Mouse (Mus musculus) heart, embryonic 11.5 days (tissue): ENCODE data around the gene Hebp1. TPM values are rescaled to one million over a fixed set of nuclear protein-coding genes. Genes with fewer than 3 reads are reported as not detected.

Experiments
- ATAC-seq: fragments of 200-750 bp; cut with Nextera tagmentation; replicated peaks from 2 replicates; pipeline ENCODE4 v1.8.0; 2017; ENCODE audit warnings: moderate library complexity; ENCODE audit not compliant: insufficient number of reproducible peaks, low FRiP score, low TSS enrichment
- H3K27ac ChIP-seq: fragments of 300-500 bp; sonication (generic); 2 replicates; pipeline ENCODE4 v1.5.1; 2014; ENCODE audit warnings: mild to moderate bottlenecking, low read depth, low read length
- H3K27me3 ChIP-seq: fragments of 300-500 bp; sonication (generic); 2 replicates; pipeline ENCODE4 v1.6.1; 2014; ENCODE audit warnings: mild to moderate bottlenecking, low read length, mixed read lengths; ENCODE audit not compliant: control insufficient read depth, insufficient read depth
- H3K36me3 ChIP-seq: fragments of 300-500 bp; sonication (generic); 2 replicates; pipeline ENCODE4 v1.6.1; 2014; ENCODE audit warnings: mild to moderate bottlenecking, low read length, moderate library complexity, mixed read lengths; ENCODE audit not compliant: control insufficient read depth, insufficient read depth
- H3K4me1 ChIP-seq: fragments of 300-500 bp; sonication (generic); 2 replicates; pipeline ENCODE4 v1.6.1; 2014; ENCODE audit warnings: low read length; ENCODE audit not compliant: control insufficient read depth, insufficient read depth
- H3K4me2 ChIP-seq: fragments of 300-500 bp; sonication (generic); 2 replicates; pipeline ENCODE4 v1.6.1; 2014; ENCODE audit warnings: mild to moderate bottlenecking, moderate library complexity
- H3K4me3 ChIP-seq: fragments of 300-500 bp; sonication (generic); 2 replicates; pipeline ENCODE4 v1.5.1; 2014; ENCODE audit warnings: low read depth, low read length
- H3K9ac ChIP-seq: fragments of 300-500 bp; sonication (generic); 2 replicates; pipeline ENCODE4 v1.6.1; 2014; ENCODE audit warnings: mild to moderate bottlenecking, low read depth, low read length, moderate library complexity
- H3K9me3 ChIP-seq: fragments of 300-500 bp; sonication (generic); replicated peaks from 2 replicates; pipeline ENCODE4 v1.6.1; 2016; ENCODE audit warnings: low read length; ENCODE audit not compliant: control insufficient read depth
- WGBS: fragments of 180-500 bp; shearing (Covaris S2); extraction: QIAGEN DNeasy Blood & Tissue Kit; methylation state at CpG from one replicate; pipeline ENCODE4 v1.1.7; 2014; ENCODE audit not compliant: insufficient replicate concordance; 5-methylcytosine and 5-hydroxymethylcytosine counted together
- polyA plus RNA-seq: library from polyadenylated mRNA; unstranded; fragments of >200 nt; fragmentation: Nextera tagmentation; extraction: Ambion mirVana; gene quantifications from 2 replicates; pipeline ENCODE4 v1.2.1, GENCODE M21; 2014

The Hebp1 gene
- polyA plus RNA-seq, 1 experiment from 2014 or later: 15.2 TPM

- ATAC-seq: peak; percentile 50; the same call in 1 of the 2 replicates
- WGBS: 63% methylated on average over 2 of the region's 2 CpGs
- Histone ChIP-seq H3K27me3 (no peaks in the 10 kb centered on the region), H3K4me2 (peak overlapping the region; percentile 24; the same call in 1 of the 2 replicates), H3K27ac (0 out of 2 replicates have a peak overlapping the region, but pooled peaks have one; percentile 47), H3K36me3 (no peaks in the 10 kb centered on the region), H3K9ac (no peak overlapping the region), H3K4me3 (no peak overlapping the region), H3K4me1 (peaks cover 13% of the 10 kb centered on the region; the same call in 1 of the 2 replicates), H3K9me3 (no peaks in the 10 kb centered on the region)
These were observed 32.1 kb downstream of the Hebp1 start for GRCm38 (mm10) chr6:135165706-135166105.

DNA sequence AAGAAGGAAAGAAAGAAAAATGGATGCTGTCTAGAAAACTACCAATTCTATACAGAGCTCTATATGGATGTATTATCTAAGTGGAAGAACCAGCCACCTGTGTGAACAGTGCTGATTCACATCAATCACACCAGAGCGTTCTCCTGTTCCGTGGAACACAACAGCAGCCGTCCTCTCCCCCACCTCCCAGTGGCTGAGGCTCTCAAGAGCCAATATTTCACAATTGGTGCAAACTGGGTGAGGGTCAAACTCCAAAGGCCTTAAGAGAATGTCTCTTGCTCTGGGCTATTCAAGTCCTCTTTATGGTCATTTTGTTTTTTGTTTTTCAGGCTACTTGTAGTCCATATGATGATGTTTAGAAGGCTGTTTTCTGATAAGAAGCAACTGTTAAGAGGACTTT is 32.6 kb downstream of the Hebp1 start:
- Histone ChIP-seq H3K4me3 (no peak overlapping the region), H3K4me1 (peaks cover 13% of the 10 kb centered on the region; the same call in 1 of the 2 replicates), H3K36me3 (no peaks in the 10 kb centered on the region), H3K27ac (no peak overlapping the region), H3K27me3 (no peaks in the 10 kb centered on the region), H3K9me3 (no peaks in the 10 kb centered on the region), H3K9ac (no peak overlapping the region), H3K4me2 (peak overlapping the region; percentile 24; the same call in 1 of the 2 replicates)
- 64% methylated on average over 3 of the region's 3 CpGs for WGBS
- no peak for ATAC-seq

- Histone ChIP-seq H3K4me2 (0 out of 2 replicates have a peak overlapping the region, but pooled peaks have one; percentile 2), H3K27ac (peak overlapping the region; percentile 62)
These were observed 35.0 kb downstream of the Hebp1 start for GRCm38 (mm10) chr6:135162861-135163260.

DNA sequence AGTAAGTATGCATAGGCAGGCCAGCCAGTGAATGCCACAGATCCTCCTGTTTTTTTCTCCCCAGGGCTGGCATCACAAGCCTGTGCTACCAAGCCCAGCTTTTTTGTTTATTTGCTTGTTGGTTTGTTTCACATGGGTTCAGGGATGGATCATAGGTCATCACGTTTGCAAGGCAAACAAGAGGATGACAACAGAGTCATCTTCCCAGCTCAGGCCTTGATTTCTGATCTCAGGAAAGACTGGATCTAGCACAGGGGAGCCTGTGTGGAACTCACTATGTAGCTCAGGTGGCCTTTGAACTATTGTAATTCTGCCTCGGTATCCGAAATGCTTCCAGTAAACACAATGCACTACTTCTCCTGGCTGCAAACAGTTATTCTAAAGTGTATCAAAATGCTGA is 35.5 kb downstream of the Hebp1 start:
- no peak overlapping the region for H3K27ac ChIP-seq

More at GRCm38 (mm10) chr6:135162861-135163260, 35.0 kb downstream of the Hebp1 start:
- no peaks in the 10 kb centered on the region for H3K36me3 ChIP-seq
- ATAC-seq: no peak
- H3K27me3 ChIP-seq: no peaks in the 10 kb centered on the region
- H3K9me3 ChIP-seq: no peaks in the 10 kb centered on the region
- H3K4me1 ChIP-seq: peaks cover 13% of the 10 kb centered on the region; the same call in 1 of the 2 replicates
- H3K9ac ChIP-seq: no peak overlapping the region
- H3K4me3 ChIP-seq: no peak overlapping the region
- WGBS: 53% methylated on average over 4 of the region's 4 CpGs

GRCm38 (mm10) chr6:135161356-135161755 is 36.5 kb downstream of the Hebp1 start:
- Histone ChIP-seq H3K27me3 (no peaks in the 10 kb centered on the region), H3K4me2 (no peak overlapping the region), H3K9ac (no peak overlapping the region), H3K27ac (no peak overlapping the region), H3K36me3 (no peaks in the 10 kb centered on the region), H3K4me1 (peaks cover 16% of the 10 kb centered on the region; the same call in 1 of the 2 replicates), H3K4me3 (no peak overlapping the region), H3K9me3 (no peaks in the 10 kb centered on the region)
- WGBS: 62% methylated on average over 4 of the region's 4 CpGs
- no peak for ATAC-seq

More for the DNA sequence above, 35.5 kb downstream of the Hebp1 start:
- Histone ChIP-seq H3K4me2 (no peak overlapping the region), H3K4me1 (peaks cover 15% of the 10 kb centered on the region; the same call in 1 of the 2 replicates), H3K36me3 (no peaks in the 10 kb centered on the region), H3K9ac (no peak overlapping the region), H3K9me3 (no peaks in the 10 kb centered on the region), H3K4me3 (no peak overlapping the region), H3K27me3 (no peaks in the 10 kb centered on the region)
- 84% methylated on average over 3 of the region's 3 CpGs for WGBS
- no peak for ATAC-seq

DNA sequence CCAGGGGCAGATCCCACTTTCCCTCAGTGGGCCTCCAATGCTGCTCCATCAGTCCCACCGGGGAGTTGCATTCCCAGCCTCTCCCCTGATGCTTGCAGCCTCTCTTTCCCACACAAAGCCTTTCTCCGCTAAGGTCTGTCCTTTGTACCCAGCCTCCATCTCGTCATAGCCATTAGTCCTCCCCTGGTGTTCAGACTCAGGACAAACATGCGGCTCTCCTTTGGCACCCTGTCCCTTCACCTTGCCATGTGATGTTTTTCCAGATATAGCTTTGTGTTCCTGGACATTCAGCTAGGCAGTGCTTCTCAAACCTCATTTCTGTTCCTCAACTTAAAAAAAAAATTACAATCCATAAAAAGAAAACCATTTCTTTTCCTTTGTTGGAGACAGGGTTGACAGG is 39.3 kb downstream of the Hebp1 start:
- Histone ChIP-seq H3K9ac (no peak overlapping the region), H3K4me3 (no peak overlapping the region), H3K36me3 (no peaks in the 10 kb centered on the region), H3K27me3 (no peaks in the 10 kb centered on the region), H3K4me2 (no peak overlapping the region), H3K4me1 (peaks cover 11% of the 10 kb centered on the region; the same call in 1 of the 2 replicates), H3K9me3 (no peaks in the 10 kb centered on the region), H3K27ac (no peak overlapping the region)
- ATAC-seq: no peak
- whole genome bisulfite sequencing: 59% methylated on average over 4 of the region's 4 CpGs

DNA sequence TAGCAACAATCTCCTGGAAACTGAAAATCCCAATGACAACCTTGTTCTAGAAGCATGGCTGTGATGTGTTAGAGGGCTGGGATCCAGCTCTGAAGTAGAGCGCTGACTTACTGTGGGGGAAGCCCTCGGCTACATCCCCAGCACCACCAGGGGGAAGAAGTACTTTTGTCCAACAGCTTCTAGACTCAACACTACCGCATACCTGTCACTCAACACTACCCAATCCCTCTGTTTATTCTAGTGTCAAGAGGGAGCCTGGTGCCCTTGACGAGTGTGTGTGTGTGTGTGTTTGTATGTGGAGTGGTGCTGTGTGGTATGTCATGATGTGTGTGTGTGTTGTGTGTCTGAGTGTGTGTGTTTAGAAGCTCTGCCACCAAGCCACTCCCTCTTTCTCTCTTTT is 40.3 kb downstream of the Hebp1 start:
- no peak for ATAC-seq
- Histone ChIP-seq H3K27me3 (no peaks in the 10 kb centered on the region), H3K4me1 (0 out of 2 replicates have a peak, but pooled peaks cover 6% of the 10 kb centered on the region), H3K9ac (no peak overlapping the region), H3K4me2 (no peak overlapping the region), H3K4me3 (no peak overlapping the region), H3K9me3 (no peaks in the 10 kb centered on the region), H3K36me3 (no peaks in the 10 kb centered on the region), H3K27ac (no peak overlapping the region)
- 45% methylated on average over 4 of the region's 4 CpGs for WGBS

GRCm38 (mm10) chr6:135156597-135156996 is 41.2 kb downstream of the Hebp1 start:
- ATAC-seq: no peak
- H3K36me3 ChIP-seq: no peaks in the 10 kb centered on the region
- 0 out of 2 replicates have a peak, but pooled peaks cover 6% of the 10 kb centered on the region for H3K4me1 ChIP-seq
- H3K4me3 ChIP-seq: no peak overlapping the region
- H3K27me3 ChIP-seq: no peaks in the 10 kb centered on the region
- H3K9ac ChIP-seq: no peak overlapping the region
- WGBS: 54% methylated on average over 8 of the region's 8 CpGs
- no peaks in the 10 kb centered on the region for H3K9me3 ChIP-seq
- no peak overlapping the region for H3K27ac ChIP-seq
- no peak overlapping the region for H3K4me2 ChIP-seq

GRCm38 (mm10) chr6:135153719-135154118 is 44.1 kb downstream of the Hebp1 start:
- Histone ChIP-seq H3K4me2 (no peak overlapping the region), H3K36me3 (no peaks in the 10 kb centered on the region), H3K9me3 (no peaks in the 10 kb centered on the region), H3K27me3 (no peaks in the 10 kb centered on the region), H3K4me1 (0 out of 2 replicates have a peak, but pooled peaks cover 6% of the 10 kb centered on the region), H3K4me3 (no peak overlapping the region), H3K9ac (no peak overlapping the region), H3K27ac (no peak overlapping the region)
- 81% methylated on average over 5 of the region's 5 CpGs for WGBS
- no peak for ATAC-seq
